Mouse (Mus musculus) spleen, embryonic (tissue): ENCODE measurements around the gene Ebi3.

Experiments used
- CTCF ChIA-PET: fragments of 350-600 bp; sonication (Branson Sonifier 250); formaldehyde crosslinking; loops from one replicate; lab custom pipeline; 2022; lab: Charles Lee

Ebi3 gene

GRCm38 (mm10) chr17:55996007-55996406 lies 43.6 kb downstream of the Ebi3 start:
- CTCF ChIA-PET: no interaction called here

- CTCF ChIA-PET: no interaction called here
Observed at GRCm38 (mm10) chr17:55999794-56000499, 47.5 kb downstream of the Ebi3 start.

- CTCF ChIA-PET: no interaction called here
Observed at GRCm38 (mm10) chr17:56003000-56003399, 50.6 kb downstream of the Ebi3 start.

- CTCF ChIA-PET: no interaction called here
Observed at GRCm38 (mm10) chr17:56005415-56006061, 53.1 kb downstream of the Ebi3 start, which contains the start of the genes Stap2 and Mpnd. Stap2 (minus strand) TSS chr17:56005584. Mpnd (plus strand) TSS chr17:56005711.
